Comparison of ENCODE assay signal across 9 mouse cellular contexts in the genomic region with DNA sequence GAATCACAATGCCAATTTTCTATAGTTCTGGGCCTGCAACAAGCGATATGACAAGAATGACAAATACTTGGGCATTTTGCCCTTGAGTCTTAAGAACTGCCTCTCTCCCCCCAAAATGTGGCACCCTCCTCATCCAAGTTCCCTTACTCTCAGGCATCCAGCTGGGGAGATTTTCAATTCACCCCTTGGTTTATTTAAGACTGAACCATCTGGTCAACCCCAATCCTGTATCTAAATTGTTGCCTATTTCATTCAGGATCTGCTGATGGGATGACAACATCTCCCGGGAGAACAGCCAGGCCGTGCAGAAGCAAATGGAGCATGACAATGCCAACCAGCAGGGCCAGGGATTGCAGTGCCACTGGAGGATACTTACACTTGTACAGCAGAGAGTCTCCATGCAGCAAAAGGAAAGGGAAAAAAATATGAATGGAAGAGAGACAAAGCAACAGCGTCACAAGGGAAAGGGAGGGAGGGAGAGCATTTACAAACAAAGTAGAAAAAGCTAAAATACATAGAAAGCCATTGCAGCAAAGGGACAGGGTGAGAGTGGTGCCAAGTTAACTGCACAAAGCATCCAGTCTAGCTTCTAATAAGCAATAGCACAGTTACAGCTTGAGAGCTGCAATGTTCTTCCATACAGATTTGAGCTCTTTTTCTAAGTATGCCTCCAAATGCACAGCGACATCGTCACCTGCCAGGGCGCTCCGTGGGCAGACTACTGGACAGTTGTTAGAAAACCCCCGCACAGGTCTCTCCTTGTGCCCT. TPM values are rescaled to one million over a fixed set of nuclear protein-coding genes. Genes with fewer than 3 reads are reported as not detected.
A peak's percentile ranks its signal among the peaks of the same experiment; 100 is the strongest.
DNase-seq lines count a peak whose midpoint lies in the region; ATAC-seq lines count a peak whose summit lies in the region.
"Had no signal": no experiment of that assay in that cellular context is flagged by ENCODE, and none has a peak within 500 bp of the region (broad histone marks: within the 10 kb centered on the region; RNA-seq: fewer than 3 reads in every experiment).

No protein-coding gene starts in this region.

- H3K9me3 ChIP-seq in neural tube, embryonic 14.5 days (ENCODE audit: control insufficient read depth, low read length) = no peaks in the 10 kb centered on the region

- H3K36me3 ChIP-seq in neural tube, embryonic 14.5 days (ENCODE audit: control insufficient read depth, insufficient read depth, low read length) = no peaks in the 10 kb centered on the region

- no peaks in the 10 kb centered on the region for H3K27me3 ChIP-seq in neural tube, embryonic 14.5 days (ENCODE audit: control insufficient read depth, insufficient read depth, low read length)

- DNase-seq in lung, postnatal 14 days = peak; percentile 18
- no peak for DNase-seq in lung, postnatal 25 days (ENCODE audit: low spot score)
- peak; percentile 86 for DNase-seq in cerebellum, adult 9-11 months
- DNase-seq in layer of hippocampus, adult 18-20 months (ENCODE audit: low spot score in 2 of 2) = peak; percentile 68 to 89
- DNase-seq in spleen, postnatal 36 days (ENCODE audit: low spot score in 2 of 2) = no peak
- DNase-seq in embryo, embryonic 9.5 days (ENCODE audit: extremely low spot score) = no peak

- no peak overlapping the region for H3K4me2 ChIP-seq in neural tube, embryonic 14.5 days (ENCODE audit: low read depth, low read length)

- 70% methylated on average over 9 of the region's 9 CpGs for WGBS in neural tube, embryonic 14.5 days

- no peak overlapping the region for H3K9ac ChIP-seq in neural tube, embryonic 14.5 days (replicated peaks; ENCODE audit: low read depth, low read length)

- peak; percentile 68; the same call in 1 of the 2 replicates for ATAC-seq in neural tube, embryonic 14.5 days (ENCODE audit: low read depth)
- no peak for ATAC-seq in megakaryocyte progenitor cell, adult 5-6 weeks (replicated peaks; ENCODE audit: poor library complexity)

- peaks cover 9% of the 10 kb centered on the region; the same call in 1 of the 2 replicates for H3K4me1 ChIP-seq in neural tube, embryonic 14.5 days (ENCODE audit: control insufficient read depth, insufficient read depth, low read length)

- no peak overlapping the region for H3K4me3 ChIP-seq in neural tube, embryonic 14.5 days (ENCODE audit: low read depth, low read length)

- H3K27ac ChIP-seq in neural tube, embryonic 14.5 days (ENCODE audit: low read depth, low read length) = peak overlapping the region; percentile 17; the same call in 1 of the 2 replicates

RNA-seq across cellular contexts. Expression of gene Scgn, which starts 58.4 kb away (rescaled TPM):
- 1 to 10 TPM; 1.7 to 3.6 TPM for total RNA-seq in layer of hippocampus, adult 18-20 months (2021)
- 0.88 and 0.99 TPM in 2 replicates for polyA plus RNA-seq in neural tube, embryonic 14.5 days (2014; fragmentation: Nextera tagmentation; extraction: Ambion mirVana)
- not detected in 2 replicates for total RNA-seq in megakaryocyte progenitor cell, adult 5-6 weeks (2015)
- total RNA-seq in megakaryocyte progenitor cell, adult 5-6 weeks (2017) = not detected in 2 replicates
- polyA plus RNA-seq: heart, postnatal 0 days had no signal

Comparison
In these comparisons a context has a peak if more than half of its experiments do, and no peak if none do; other contexts are left out.
1. DNase-seq: peak in lung, postnatal 14 days (single experiment), cerebellum, adult 9-11 months (single experiment) and layer of hippocampus, adult 18-20 months (2 of 2); none in lung, postnatal 25 days (single experiment), spleen, postnatal 36 days (0 of 2) and embryo, embryonic 9.5 days (single experiment).